Mouse (Mus musculus): Measurements from ENCODE around the gene P2rx5. TPM values are rescaled to one million over a fixed set of nuclear protein-coding genes. Genes with fewer than 3 reads are reported as not detected.

The P2rx5 gene
- total RNA-seq, 1 experiment from 2014 or later, result 14.2 TPM

- DNase-seq, result peak; percentile 51
These were observed 15.4 kb downstream of the P2rx5 start for GRCm38 (mm10) chr11:73175612-73176011.

- DNase-seq, result no peak
These were observed 16.0 kb downstream of the P2rx5 start for GRCm38 (mm10) chr11:73176186-73176585.

- peak; percentile 98 for DNase-seq
These were observed 16.6 kb downstream of the P2rx5 start, which contains the start of the genes Emc6 and Tax1bp3 for GRCm38 (mm10) chr11:73176608-73177508. Gene Emc6 (minus strand): TSS chr11:73177037. Gene Tax1bp3 (plus strand): TSS chr11:73177083.

- peak; percentile 93 for DNase-seq
These were observed 17.3 kb downstream of the P2rx5 start for GRCm38 (mm10) chr11:73177509-73177875.

GRCm38 (mm10) chr11:73177895-73178294, 17.7 kb downstream of the P2rx5 start:
- peak; percentile 32 for DNase-seq

GRCm38 (mm10) chr11:73185872-73186615, 25.8 kb downstream of the P2rx5 start:
- no peak for DNase-seq

GRCm38 (mm10) chr11:73187231-73187630, 27.0 kb downstream of the P2rx5 start:
- DNase-seq, result no peak

- DNase-seq, result peak; percentile 33
These were observed 32.8 kb downstream of the P2rx5 start for GRCm38 (mm10) chr11:73193047-73193446.

GRCm38 (mm10) chr11:73194444-73194843, 34.2 kb downstream of the P2rx5 start:
- no peak for DNase-seq

GRCm38 (mm10) chr11:73198190-73198589, 38.0 kb downstream of the P2rx5 start:
- DNase-seq, result no peak

GRCm38 (mm10) chr11:73198603-73199229, 38.5 kb downstream of the P2rx5 start, which contains the start of gene Ctns:
Gene Ctns (minus strand): TSS chr11:73199042.
- peak; percentile 87 for DNase-seq

GRCm38 (mm10) chr11:73199230-73199712, 39.0 kb downstream of the P2rx5 start, which contains the start of gene Shpk:
Gene Shpk (plus strand): TSS chr11:73199460.
- DNase-seq, result peak; percentile 95

GRCm38 (mm10) chr11:73199879-73200278, 39.7 kb downstream of the P2rx5 start:
- DNase-seq, result peak; percentile 31

GRCm38 (mm10) chr11:73201021-73201420, 40.8 kb downstream of the P2rx5 start:
- peak; percentile 58 for DNase-seq

- no peak for DNase-seq
These were observed 41.4 kb downstream of the P2rx5 start for GRCm38 (mm10) chr11:73201597-73201996.

- DNase-seq, result no peak
These were observed 43.7 kb downstream of the P2rx5 start for GRCm38 (mm10) chr11:73203895-73204294.

- DNase-seq, result no peak
These were observed 45.0 kb downstream of the P2rx5 start for GRCm38 (mm10) chr11:73205194-73205593.

GRCm38 (mm10) chr11:73207621-73208020, 47.4 kb downstream of the P2rx5 start:
- DNase-seq, result no peak

GRCm38 (mm10) chr11:73213956-73214355, 53.7 kb downstream of the P2rx5 start:
- no peak for DNase-seq

- DNase-seq, result no peak
These were observed 59.5 kb downstream of the P2rx5 start for GRCm38 (mm10) chr11:73219671-73220070.

GRCm38 (mm10) chr11:73220651-73221050, 60.4 kb downstream of the P2rx5 start:
- DNase-seq, result no peak
